11 mouse cellular contexts compared by ENCODE assay signal in genomic region chr1:81076259-81076658, GRCm38 (mm10). TPM values are rescaled to one million over a fixed set of nuclear protein-coding genes. Genes with fewer than 3 reads are reported as not detected.
DNase-seq lines count a peak whose midpoint lies in the region; ATAC-seq and TF ChIP-seq lines count a peak whose summit lies in the region.
"Had no signal": no experiment of that assay in that cellular context is flagged by ENCODE, and none has a peak within 500 bp of the region (broad histone marks: within the 10 kb centered on the region; RNA-seq: fewer than 3 reads in every experiment).

No protein-coding gene starts in this region.

- intact Hi-C loops in heart, postnatal 14 days (cut with DNase I), result no loop called here

- H3K4me3 ChIP-seq in hindbrain, embryonic 15.5 days, result peak overlapping the region; percentile 52
- H3K4me3 ChIP-seq in midbrain, embryonic 13.5 days (replicated peaks), result peak overlapping the region; percentile 38
- H3K4me3 ChIP-seq in stomach, postnatal 0 days (ENCODE audit: low read depth, low read length), result no peak overlapping the region
- H3K4me3 ChIP-seq: heart, embryonic 10.5 days; limb, embryonic 13.5 days had no signal

- WGBS in hindbrain, embryonic 15.5 days, result 20% methylated on average over 9 of the region's 9 CpGs
- 26% methylated on average over 9 of the region's 9 CpGs for WGBS in midbrain, embryonic 13.5 days
- 69% methylated on average over 9 of the region's 9 CpGs for WGBS in stomach, postnatal 0 days

- TF ChIP-seq EP300 in stomach, postnatal 0 days (optimal IDR thresholded peaks at IDR 0.05), result no peak

- H3K9ac ChIP-seq in hindbrain, embryonic 15.5 days, result peak overlapping the region; percentile 76
- H3K9ac ChIP-seq in midbrain, embryonic 13.5 days (replicated peaks), result no peak overlapping the region
- no peak overlapping the region for H3K9ac ChIP-seq in stomach, postnatal 0 days (ENCODE audit: low read length)
- H3K9ac ChIP-seq: limb, embryonic 13.5 days had no signal

- peak overlapping the region; percentile 67 for H3K4me2 ChIP-seq in hindbrain, embryonic 15.5 days
- H3K4me2 ChIP-seq in midbrain, embryonic 13.5 days (replicated peaks), result peak overlapping the region; percentile 54
- H3K4me2 ChIP-seq in stomach, postnatal 0 days (replicated peaks; ENCODE audit: low read depth), result no peak overlapping the region
- H3K4me2 ChIP-seq: limb, embryonic 13.5 days had no signal

- ATAC-seq in hindbrain, embryonic 15.5 days (ENCODE audit: low FRiP score, low read depth), result peak; percentile 90
- peak; percentile 90 for ATAC-seq in midbrain, embryonic 13.5 days
- no peak for ATAC-seq in stomach, postnatal 0 days (ENCODE audit: low FRiP score, low TSS enrichment)
- ATAC-seq in megakaryocyte-erythroid progenitor cell, adult 5-6 weeks (replicated peaks; ENCODE audit: low FRiP score, low TSS enrichment, poor library complexity, severe bottlenecking), result no peak

- no peak for TF ChIP-seq POLR2A in brain, embryonic 14.5 days (IDR thresholded peaks at IDR 0.05; ENCODE audit: borderline replicate concordance, extremely low read depth, insufficient read depth, insufficient read length, poor library complexity, severe bottlenecking)

- H3K27ac ChIP-seq in hindbrain, embryonic 15.5 days (replicated peaks), result peak overlapping the region; percentile 99
- H3K27ac ChIP-seq in midbrain, embryonic 13.5 days, result peak overlapping the region; percentile 63
- no peak overlapping the region for H3K27ac ChIP-seq in stomach, postnatal 0 days (replicated peaks)
- H3K27ac ChIP-seq: heart, embryonic 10.5 days; limb, embryonic 13.5 days had no signal

- H3K9me3 ChIP-seq in hindbrain, embryonic 15.5 days, result no peaks in the 10 kb centered on the region
- no peaks in the 10 kb centered on the region for H3K9me3 ChIP-seq in midbrain, embryonic 13.5 days
- no peaks in the 10 kb centered on the region for H3K9me3 ChIP-seq in stomach, postnatal 0 days (ENCODE audit: control insufficient read depth, low read length)
- H3K9me3 ChIP-seq: heart, embryonic 10.5 days; limb, embryonic 13.5 days had no signal

- peak; percentile 91 for DNase-seq in brain, embryonic 14.5 days (ENCODE audit: low read depth)
- peak; percentile 67 to 68 for DNase-seq in cerebellum, postnatal 25 days
- DNase-seq in heart, postnatal 14 days, result no peak
- no peak for DNase-seq in stomach, postnatal 0 days (ENCODE audit: low spot score)
- no peak for DNase-seq in lung, postnatal 4 days

- H3K4me1 ChIP-seq in hindbrain, embryonic 15.5 days (replicated peaks), result 0 out of 2 replicates have a peak, but pooled peaks cover 3% of the 10 kb centered on the region
- H3K4me1 ChIP-seq in midbrain, embryonic 13.5 days (replicated peaks), result peaks cover 16% of the 10 kb centered on the region
- H3K4me1 ChIP-seq in stomach, postnatal 0 days (replicated peaks; ENCODE audit: control insufficient read depth, insufficient read depth), result no peaks in the 10 kb centered on the region
- H3K4me1 ChIP-seq: heart, embryonic 10.5 days; limb, embryonic 13.5 days had no signal

- H3K27me3 ChIP-seq in hindbrain, embryonic 15.5 days, result no peaks in the 10 kb centered on the region
- no peaks in the 10 kb centered on the region for H3K27me3 ChIP-seq in midbrain, embryonic 13.5 days
- H3K27me3 ChIP-seq in stomach, postnatal 0 days (ENCODE audit: control insufficient read depth, insufficient read depth, low read length), result no peaks in the 10 kb centered on the region
- H3K27me3 ChIP-seq: limb, embryonic 13.5 days had no signal

- no peaks in the 10 kb centered on the region for H3K36me3 ChIP-seq in hindbrain, embryonic 15.5 days
- H3K36me3 ChIP-seq in midbrain, embryonic 13.5 days, result no peaks in the 10 kb centered on the region
- H3K36me3 ChIP-seq in stomach, postnatal 0 days (ENCODE audit: control insufficient read depth, insufficient read depth, low read length), result no peaks in the 10 kb centered on the region
- H3K36me3 ChIP-seq: heart, embryonic 10.5 days; limb, embryonic 13.5 days had no signal

- TF ChIP-seq CTCF in brain, embryonic 14.5 days (IDR thresholded peaks at IDR 0.05; ENCODE audit: borderline replicate concordance, extremely low read depth, insufficient read depth, insufficient read length), result no peak
- TF ChIP-seq CTCF in stomach, postnatal 0 days (IDR thresholded peaks at IDR 0.05; ENCODE audit: low read depth), result no peak

RNA-seq across cellular contexts. Expression of gene Nyap2, which starts 0.5 kb away (rescaled TPM):
- polyA plus RNA-seq in brain, embryonic 14.5 days (2012; rRNA removed), result 6.1 and 13.1 TPM in 2 replicates
- polyA plus RNA-seq in hindbrain, embryonic 15.5 days (2015; fragmentation: Nextera tagmentation; extraction: Ambion mirVana), result 16.2 and 16.8 TPM in 2 replicates
- 6.8 and 7.1 TPM in 2 replicates for polyA plus RNA-seq in midbrain, embryonic 13.5 days (2015; fragmentation: Nextera tagmentation; extraction: Ambion mirVana)
- total RNA-seq in heart, postnatal 14 days (2021), result not detected
- 0.19 and 0.28 TPM in 2 replicates for polyA plus RNA-seq in stomach, postnatal 0 days (2015; fragmentation: Nextera tagmentation; extraction: Ambion mirVana)
- total RNA-seq in megakaryocyte-erythroid progenitor cell, adult 5-6 weeks (2014; fragmentation: Nextera tagmentation), result not detected in 2 replicates
- not detected in 2 replicates for total RNA-seq in megakaryocyte-erythroid progenitor cell, adult 5-6 weeks (2017)
- total RNA-seq: neutrophil, adult 5-6 weeks had no signal

Comparison
In these comparisons a context has a peak if more than half of its experiments do, and no peak if none do; other contexts are left out.
1. DNase-seq: peak in brain, embryonic 14.5 days (single experiment) and cerebellum, postnatal 25 days (2 of 2); none in heart, postnatal 14 days (0 of 2), stomach, postnatal 0 days (single experiment) and lung, postnatal 4 days (0 of 2).
2. ATAC-seq: peak in hindbrain, embryonic 15.5 days (single experiment) and midbrain, embryonic 13.5 days (single experiment); none in stomach, postnatal 0 days (single experiment) and megakaryocyte-erythroid progenitor cell, adult 5-6 weeks (single experiment).